Mouse (Mus musculus) kidney, postnatal 25 days (tissue): ENCODE data around the gene Thpo.
A peak's percentile ranks its signal among the peaks of the same experiment; 100 is the strongest.

ENCODE experiments used
- DNase-seq, 2 experiments: peaks; one replicate each; pipeline ENCODE4 v3.0.0; 2021; ENCODE audit warnings: mixed read lengths in 2 of 2

Gene Thpo

DNA sequence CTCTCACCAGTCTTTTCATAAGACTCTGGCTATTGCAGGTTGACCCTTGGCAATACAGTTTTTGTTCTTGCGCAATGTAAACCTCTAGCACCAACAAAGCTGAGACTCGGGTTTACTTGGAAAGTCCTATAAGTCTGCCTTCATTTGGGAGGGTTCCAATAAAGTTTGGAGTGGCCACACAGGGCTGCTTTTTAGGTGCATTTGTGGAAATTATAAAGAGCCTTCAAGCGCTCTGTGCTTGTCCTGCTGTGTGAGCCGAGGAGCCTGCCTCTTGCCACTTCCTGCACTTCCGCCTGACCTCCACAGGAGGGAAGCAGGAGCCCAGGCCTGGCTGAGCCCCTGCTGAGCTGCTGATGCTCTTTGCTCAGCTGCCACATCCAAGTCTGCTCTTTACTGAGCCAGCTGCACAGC lies 10.0 kb downstream of the Thpo start:
- DNase-seq: peak; percentile 67 to 83

DNA sequence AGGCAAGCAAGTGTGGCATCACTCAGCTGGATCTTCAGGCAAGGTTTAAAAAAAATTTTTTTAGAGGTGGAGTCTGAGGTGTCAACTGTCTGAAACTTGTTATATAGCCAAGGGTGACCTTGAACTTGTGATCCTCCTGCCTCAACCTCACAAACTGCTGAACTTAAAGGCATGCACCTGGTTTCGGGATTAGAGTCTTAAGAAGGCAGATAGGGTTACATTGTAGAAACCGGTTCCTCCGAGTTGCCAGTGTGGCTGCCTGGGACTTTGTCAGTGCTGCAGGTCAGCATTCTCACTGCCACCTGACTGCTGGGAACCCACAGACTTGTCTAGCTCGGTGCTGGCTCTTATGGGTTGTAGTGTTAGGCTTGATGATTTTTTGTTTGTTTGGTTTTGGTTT lies 11.1 kb downstream of the Thpo start:
- no peak for DNase-seq

DNA sequence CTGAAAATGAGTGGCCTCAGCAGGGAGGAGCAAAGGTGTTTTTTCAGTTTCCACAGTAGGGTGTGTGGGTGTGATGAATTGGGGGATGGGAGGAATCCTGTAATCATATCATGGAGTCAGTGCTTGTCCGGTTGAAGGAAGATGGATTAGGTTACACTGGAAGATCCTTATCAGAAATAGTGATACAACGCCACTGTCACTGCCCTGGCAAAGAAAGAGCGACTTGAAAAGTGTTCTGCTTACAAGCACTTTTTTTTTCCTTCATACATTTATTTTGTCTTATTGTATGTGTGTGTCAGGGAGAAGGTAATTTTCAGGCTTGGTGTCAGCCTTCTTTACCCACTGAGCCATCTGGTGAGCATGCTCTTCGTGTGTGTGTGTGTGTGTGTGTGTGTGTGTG lies 11.6 kb downstream of the Thpo start:
- no peak for DNase-seq

DNA sequence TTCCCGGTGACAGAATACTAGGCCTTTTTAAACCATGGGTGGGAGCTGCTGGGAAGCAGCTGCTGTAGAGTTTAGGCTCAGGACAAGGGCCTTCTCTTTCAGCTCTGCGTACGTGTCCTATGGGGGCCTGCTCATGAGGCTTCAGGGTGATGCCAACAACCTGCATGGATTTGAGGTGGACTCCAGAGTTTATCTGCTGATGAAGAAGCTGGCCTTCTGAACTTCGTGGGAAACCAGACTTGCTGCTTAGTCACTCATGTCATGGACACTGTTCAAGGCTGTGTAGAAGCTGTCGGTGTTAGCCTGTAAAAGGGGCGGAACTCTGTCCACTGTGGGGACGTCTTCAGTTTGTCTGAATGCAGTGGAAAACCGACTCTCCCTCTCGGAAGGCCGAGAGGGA lies 12.5 kb downstream of the Thpo start:
- no peak for DNase-seq

DNA sequence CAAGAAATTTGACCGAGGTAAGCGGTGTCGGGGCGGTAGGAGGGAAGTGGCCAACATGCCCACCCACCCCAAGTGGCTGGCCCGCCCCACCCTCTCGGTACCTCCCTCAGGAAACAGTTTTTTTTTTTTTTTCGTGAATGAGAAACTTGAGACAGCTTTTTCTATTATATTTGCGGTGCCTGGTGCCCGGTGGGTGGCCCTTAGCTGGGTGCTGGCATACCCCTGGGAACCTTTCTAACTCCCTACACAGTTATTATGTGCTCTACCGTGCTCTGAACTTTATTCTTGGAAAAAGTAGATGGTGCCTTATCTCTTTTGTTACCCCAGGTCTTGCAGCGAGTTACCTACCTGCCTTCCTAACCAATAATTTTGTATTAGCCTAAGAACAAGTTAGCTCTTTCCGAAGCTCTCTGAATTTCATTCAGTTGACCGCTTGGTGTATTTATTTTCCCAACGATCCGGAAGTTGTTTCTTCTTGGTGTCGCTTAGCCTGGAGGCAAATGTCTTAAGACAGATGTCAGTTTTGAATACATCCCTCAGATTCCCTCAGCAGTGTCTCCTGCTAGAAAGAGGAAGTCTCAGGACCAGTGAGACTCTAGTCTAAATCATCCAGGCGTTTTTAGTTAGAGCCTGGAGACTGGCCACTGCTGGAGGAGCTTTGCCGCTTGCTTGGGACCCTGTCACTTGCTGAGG lies 16.2 kb downstream of the Thpo start:
- DNase-seq: no peak

DNA sequence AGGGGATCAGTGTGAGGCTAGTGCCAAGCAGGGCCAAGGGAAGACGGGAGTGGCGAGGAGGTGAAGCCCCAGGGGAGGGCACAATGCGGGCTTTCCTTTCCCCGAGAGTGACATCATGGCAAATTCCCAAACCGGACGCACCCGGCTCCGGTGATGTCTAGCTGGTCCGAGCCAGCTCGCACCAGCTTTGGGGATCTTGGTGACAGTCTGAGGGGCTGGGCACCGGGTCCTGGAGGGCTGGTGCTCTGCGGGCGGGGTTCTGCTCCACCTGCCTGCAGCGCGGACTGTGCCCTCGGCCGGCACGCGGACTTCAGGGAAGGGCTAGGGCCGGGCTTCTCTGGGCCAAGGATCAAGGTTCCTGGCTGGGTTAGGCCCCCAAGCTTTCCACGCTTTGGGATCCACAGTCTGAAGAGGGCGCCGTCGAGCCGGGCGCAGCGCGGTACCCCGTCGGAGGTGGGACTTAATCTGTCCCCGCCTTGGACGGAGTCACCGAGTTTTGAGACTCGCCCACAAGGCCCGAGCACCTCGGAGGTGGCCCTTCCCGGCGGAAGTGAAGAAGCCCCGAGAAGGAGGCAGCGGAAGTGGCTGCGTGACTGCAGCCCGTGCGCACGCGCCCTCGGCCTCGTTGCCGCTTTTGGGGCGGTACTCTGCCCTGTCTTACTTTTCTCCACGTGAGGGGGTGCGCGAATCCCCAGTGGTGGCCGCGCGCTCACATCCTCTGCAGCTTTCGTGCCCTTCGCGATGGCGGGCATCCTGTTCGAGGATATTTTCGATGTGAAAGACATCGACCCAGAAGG lies 16.9 kb downstream of the Thpo start, which contains the start of the genes Polr2h and Clcn2:
Gene Polr2h, plus strand, starts transcription at position 485 of the 797 bp plus-strand sequence.
Gene Clcn2, minus strand, starts transcription at position 566 of the 797 bp plus-strand sequence.
- DNase-seq: peak; percentile 97 to 99

DNA sequence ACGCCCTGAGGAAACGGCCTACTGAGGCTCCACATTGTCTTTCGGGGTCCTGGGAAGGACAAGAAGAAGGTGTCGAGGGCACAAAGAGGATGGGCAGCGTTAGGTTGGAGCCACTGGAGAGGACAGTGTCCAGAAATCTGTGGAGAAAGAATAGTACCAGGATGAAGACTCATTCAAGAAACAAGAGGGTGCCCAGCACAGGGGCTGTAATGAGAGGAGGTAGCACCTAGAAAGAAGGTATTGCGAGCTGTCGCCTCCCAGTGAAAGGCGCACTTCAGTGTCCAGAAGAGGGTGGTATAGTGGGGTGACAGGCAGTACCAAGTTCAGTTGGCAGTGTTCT lies 17.5 kb downstream of the Thpo start:
- no peak for DNase-seq

DNA sequence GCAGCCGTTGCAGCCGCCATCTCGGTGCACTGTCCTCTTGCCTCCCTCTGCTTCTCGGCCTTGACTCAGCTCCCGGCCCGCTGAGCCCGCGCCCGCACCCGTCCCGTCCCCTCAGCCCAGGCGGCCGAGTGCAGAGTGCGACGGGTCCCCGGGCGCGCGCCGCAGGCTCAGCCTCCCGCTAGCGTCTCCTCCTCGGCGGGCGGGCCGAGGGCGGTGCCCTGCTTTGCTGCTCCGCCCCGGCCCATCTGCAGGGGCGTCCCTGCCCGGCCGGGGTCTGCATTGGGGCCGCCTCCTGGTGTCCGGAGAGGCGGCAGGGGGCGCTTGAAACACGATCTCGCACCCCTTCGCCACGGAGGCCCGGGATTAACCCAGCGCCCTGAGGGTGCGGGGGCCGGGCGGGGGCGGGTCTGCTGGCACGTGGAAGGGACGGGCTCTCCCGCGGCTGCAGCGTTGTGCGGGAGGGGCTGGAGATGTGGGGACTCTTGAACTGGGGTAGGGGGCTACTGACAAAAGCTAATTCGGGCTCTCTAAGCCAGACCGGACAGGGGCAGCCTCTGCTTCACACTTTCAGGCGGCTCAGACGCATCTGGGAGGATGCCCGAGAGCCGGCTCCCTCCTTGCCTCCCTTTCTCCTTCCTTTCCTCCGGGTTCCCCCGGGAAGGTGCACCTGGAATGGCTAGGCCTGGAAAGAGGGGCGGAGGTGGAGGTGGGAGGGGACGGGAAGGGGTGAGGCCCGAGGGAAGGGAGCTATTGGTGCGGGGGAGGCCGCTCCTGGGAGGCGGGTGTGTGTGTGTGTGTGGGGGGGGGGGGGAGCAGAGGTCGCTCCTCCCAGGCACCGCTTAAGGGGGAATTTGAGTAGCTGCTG lies 18.1 kb downstream of the Thpo start:
- DNase-seq: peak; percentile 77 to 94

DNA sequence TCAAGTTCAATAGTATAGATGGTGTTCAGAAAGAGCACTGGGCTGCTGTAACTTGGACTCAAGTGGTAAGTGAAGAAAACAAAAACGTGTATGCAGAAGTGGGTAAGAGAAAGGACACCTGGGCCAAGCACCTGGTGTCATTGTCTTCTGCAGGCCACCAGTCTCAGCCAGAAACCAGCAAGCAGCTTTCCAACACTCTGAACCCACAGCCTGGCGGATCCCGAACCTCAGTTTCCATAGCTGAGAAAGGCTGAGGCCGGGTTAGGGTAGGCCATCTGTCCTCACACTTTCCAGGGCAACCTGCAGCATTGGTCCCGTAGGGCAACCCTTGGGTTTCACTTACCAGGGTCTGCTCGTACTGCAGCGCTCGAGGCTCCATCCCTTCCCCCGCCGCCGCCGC lies 18.7 kb downstream of the Thpo start:
- no peak for DNase-seq

DNA sequence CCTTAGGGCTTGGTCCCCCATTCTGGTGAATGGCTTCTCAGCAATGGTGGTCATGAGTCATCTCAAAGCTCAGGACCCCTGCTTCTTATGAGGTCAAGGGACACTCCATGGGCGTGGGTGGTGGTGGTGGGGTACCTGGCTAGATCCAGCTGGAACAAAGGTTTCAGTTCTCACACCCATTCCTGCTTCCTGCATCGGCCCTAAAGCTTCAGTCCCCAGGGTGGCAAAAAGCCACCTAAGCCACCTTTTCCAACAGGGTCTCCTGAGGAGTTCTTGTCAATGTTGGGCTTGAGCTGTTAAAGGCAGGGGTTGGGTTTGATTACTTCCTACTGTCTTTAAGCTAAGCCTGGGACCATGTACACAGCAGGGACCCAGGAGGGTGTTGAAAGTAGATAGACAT lies 19.1 kb downstream of the Thpo start:
- no peak for DNase-seq

DNA sequence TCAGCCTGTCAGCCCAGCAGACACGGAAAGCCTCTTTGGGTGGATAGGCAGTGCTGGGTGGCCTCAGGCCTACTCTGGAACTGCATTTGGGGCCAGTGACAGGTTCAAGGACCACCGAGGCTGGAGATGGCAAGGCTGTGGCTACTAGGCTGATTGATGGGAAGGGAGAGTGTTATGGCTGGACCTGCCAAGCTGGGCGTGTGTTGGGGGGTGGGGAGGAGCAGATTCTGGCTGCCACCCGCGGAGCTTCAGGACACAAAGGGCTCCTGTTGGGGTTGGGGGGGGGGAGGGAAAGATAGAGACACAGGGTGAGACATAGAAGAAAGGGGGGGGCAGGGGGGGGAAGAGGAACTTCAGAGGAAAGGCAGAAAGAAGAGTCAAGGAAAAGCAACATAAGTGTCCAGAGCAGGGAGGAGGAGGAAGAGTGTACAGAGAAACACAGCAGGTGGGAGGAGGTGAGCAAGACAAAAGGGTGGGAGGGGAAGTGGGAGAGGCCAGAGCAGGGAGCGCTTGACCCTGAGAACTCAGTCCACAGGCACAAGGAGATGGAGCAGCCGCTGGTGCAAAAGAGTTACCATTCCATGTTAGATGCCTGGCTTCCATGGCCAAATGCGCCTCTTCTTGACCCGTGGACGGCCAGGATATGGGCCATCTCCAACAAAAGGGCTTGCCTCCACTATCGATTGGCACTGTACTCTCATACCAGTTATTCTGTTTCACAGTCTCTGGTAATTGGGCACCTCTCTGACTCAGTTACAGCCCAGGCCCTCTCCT lies 19.8 kb downstream of the Thpo start:
- no peak for DNase-seq

DNA sequence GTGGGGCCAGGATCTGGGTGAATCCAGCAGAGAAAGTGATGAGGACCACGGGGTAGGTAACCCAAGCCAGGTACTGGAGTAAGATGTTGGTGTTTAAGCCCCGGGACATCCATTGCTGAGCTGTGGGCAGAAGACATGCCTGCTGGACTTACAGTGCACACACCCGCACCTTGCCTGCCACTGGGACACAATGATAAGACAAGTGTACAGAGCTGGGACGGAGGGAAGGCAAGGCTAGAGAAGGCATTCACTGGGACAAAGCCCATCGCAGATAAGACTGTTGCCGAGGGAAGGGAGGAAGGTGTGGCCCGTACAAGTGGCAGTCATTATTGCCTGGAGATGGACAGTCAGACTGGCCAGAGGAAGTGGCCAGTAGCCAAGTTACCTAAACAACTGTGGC lies 21.4 kb downstream of the Thpo start:
- no peak for DNase-seq

DNA sequence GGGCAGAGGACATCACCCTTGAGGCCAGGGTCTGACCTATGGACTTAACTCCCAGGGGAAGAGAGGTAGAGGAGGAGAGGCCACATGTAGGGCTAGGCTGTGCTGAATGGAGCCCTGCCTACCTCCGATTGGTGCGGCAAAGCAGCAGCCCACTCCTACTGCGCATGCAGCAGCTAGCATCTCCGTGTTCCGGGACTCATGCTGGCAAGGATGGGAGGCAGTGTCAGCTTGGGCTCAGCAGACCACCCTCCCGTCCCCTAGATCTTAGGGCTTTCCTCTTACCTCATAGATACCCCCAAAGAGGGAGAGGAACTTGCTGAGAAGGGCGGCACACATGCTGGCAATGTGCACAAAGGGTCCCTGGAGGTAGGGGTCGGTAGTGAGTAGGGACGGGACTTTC lies 22.1 kb downstream of the Thpo start:
- no peak for DNase-seq

DNA sequence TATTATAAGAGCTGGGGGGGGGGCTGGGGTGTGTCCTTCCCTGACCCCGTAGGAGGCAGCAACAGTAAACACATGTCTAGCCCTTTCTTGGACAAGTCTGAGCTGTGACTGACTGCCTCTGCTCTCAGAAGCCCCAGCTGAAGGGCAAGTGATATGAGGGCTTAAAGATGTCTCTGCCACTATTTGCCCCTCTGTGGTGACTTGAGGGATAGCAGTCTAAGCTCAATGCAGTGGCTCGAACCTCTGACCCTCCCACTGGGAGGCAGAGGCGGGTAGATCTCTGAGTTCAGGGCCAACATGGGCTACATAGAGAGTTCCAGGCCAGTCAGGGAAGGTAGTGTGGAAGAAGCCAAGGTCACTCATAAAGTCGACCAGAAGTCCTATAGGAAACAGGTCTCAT lies 23.5 kb downstream of the Thpo start:
- DNase-seq: no peak

DNA sequence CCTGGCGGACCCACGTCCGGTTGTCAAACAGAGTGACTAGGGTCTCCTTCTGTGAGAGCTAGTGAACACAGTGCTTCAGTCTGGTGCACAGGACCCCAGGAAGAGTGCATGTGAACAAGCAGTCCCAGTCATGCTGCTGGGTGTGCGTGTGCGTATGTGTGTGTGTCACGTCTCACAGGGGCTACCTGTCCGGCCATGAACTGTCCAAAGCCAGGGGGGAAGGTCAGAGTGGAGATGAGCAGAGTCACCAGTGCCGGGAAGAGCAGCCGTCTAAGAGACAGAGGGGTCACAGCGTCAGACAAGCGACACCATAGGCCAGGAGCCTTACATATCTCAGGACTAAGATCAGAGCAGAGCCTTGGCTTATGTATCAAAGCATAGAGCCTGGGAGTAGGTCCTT lies 23.9 kb downstream of the Thpo start:
- DNase-seq: no peak

DNA sequence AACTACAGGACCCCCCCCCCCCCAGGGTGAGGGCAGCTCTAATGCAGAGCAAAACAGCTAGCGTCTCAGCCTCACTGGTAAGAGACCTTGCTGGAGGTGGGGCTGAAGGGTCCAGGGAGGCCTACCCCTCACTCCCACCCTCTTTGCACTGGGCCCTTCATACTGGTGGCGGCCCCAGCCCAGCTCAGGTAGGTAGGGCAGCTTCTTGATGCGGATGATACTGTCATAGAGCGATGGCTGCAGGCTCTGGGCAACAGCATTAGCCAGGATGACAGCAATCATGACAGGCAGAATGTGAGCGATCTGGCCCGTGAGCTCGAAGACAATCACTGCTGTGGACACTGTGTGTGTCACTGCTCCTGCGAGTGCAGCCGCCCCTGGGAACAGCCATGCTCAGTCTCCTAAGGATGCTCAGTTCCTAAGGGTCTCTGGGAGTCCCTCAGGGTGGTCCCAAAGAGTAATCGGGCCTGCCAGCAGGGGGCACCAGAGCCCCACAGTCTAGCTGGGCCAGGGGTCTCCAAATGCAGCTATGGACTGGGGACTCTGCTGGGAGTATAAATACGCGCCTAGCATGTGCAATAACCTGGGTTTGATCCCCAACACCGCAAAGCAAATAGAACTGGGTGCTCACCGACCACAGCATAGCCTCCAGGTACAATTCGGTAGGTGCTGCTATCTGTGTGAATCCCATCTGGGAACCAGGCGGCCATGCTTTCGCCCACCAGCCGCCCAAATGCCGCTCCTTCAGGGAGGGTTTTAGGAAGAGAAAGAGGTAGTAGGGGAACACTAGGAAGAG lies 25.2 kb downstream of the Thpo start:
- DNase-seq: peak in 1 of 2 experiments; percentile 45

DNA sequence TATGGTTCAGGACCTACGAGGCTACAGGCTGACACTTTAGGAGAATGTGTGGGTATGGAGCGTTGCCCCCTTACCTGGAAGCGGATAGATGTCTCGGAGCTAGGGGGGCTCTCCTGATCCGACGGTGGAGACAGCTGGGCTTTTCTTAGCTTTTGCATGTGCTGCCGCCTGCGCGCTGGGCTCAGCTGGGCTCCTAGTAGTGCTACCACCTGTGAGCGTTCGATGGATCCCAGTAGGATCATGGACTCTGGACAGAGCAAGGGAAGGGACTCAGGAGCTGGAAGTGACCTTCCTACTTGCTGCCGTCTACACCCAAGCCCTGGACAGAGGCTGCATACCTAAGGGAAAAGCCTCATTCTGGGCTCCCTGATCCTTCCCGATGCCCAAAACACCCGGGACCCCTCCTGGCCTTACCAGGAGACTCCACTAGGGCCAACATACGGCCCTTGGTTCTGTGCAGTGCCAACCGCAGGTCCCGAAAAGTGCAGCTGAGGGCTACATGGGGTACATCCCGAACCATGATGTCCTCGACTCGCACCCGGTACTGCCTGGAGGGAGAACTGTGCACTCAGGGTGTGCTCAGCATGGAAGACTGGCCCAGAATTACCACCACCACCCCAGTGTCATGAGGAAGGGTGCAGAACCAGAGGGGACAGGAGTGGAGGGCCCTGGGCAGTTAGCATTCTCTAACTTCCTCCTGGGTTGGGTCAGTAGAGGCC lies 25.9 kb downstream of the Thpo start:
- no peak for DNase-seq

DNA sequence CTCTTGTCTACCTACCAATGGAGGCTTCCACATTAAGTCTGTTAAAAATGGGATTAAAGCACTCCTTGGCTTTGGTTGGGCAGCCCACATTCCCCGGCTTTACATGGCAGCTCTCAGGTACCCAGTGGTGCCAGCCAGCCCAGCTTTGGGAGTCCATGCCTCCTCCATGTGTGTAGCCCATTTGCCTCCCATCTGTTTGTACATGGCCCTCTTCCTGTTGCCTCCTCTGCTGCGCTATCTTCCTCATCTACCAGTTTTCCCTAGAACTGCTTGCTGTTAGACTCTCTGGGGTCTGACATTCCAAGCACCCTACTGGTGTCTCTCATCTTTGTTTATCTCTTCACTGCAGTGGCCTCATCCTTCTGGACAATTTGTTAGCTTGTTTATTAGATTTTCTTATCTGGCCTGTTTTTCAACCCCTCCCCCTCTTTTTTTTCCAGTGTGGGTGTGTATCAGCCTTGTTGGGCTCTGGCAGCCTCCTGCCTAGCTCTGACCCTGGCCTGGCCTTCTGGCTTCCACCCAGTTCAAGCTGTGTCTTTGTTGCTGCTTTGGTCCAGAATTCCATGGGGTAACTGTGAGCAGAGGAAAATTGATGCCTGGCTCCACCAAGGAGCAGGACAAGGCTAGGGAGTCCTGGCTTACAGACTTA lies 27.8 kb downstream of the Thpo start:
- peak in 1 of 2 experiments; percentile 33 for DNase-seq

DNA sequence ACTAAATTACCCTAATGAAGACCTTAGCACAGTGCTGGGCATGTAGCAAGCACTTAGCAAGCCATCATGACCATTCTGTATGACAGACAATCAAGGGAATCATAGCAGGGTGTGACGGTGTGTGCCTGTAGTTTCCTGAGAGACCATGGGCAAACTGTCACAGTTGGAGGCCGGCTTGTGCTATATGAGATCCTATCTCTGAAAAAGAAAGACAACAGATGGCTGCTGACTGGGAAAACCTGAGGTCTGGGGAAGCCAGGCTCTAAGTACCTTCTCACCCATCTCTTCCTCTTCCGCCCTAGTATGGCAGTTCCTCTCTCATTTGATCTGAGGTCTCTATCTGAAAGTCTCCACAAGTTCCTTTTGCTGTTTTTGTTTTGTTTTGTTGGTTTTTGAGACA lies 28.5 kb downstream of the Thpo start:
- no peak for DNase-seq

DNA sequence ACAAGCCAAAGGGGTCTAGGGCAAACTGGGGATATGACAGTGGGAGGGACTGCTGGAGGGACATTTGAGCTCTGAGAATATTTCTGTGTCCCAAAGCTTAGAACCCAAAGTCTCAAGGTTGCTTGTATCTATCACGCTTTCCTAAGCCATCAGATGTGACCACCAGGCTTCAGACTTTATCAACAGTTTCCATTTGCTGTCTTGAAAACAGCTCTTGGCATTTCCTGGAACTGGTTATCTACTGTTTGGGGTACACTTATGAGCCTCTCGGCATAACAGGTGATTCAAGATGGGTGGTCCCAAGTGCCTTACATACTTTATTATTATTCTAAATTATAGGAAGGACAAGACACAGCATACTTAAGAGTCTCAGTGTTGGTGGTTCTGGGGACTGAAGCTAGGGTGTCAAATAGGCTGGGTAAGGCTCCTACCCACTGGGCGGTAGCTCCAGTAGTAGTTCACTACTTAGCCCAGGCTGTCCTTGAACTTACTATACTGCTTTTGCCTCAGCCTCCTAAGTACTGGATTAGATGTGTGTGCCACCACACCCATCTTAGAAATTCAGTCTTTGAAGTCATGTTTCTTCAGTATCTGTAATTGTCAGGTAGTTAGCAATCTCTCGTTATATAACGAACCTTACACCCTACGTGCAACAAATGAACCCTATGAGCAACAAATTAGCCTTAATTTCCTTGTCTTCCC lies 30.5 kb downstream of the Thpo start:
- no peak for DNase-seq
